ENCODE assay signal across 21 mouse cellular contexts in the genomic region with DNA sequence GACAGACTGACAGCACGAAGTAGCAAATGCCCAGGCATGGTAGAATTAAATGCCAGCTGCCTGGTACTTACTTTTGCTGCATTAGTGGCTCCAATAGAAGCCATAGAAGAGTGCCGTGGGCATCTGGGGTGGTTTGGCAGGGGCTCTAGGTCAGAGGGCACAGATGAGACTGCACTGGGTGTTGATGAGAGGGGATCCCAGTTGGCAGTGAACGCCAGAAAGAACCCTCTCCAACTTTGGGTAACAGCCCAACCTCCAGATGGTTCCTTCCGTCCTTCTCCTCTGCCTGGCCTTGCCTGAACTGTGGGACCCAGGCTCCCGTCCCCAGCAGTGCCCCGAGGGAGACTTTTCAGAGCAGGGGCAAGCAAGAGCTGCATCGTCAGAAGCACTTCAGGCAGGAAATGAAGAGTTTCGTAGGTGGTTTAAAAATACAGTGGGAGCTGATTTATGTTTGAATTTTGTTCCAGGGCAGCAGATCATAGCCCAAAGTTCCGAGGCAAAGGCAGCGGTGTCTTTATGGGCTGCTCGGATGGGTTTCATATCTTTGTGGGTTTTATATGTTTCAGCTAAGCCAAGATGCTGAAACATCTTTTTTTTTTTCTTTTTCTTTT. TPM values are rescaled to one million over a fixed set of nuclear protein-coding genes. Genes with fewer than 3 reads are reported as not detected.
A peak's percentile ranks its signal among the peaks of the same experiment; 100 is the strongest.
DNase-seq lines count a peak whose midpoint lies in the region; ATAC-seq and TF ChIP-seq lines count a peak whose summit lies in the region.
"Had no signal": no experiment of that assay in that cellular context is flagged by ENCODE, and none has a peak within 500 bp of the region (broad histone marks: within the 10 kb centered on the region; RNA-seq: fewer than 3 reads in every experiment).

No protein-coding gene starts in this region.

- no peaks in the 10 kb centered on the region for H3K36me3 ChIP-seq in hindbrain, postnatal 0 days (ENCODE audit: insufficient read depth, low read length)
- no peaks in the 10 kb centered on the region for H3K36me3 ChIP-seq in hindbrain, embryonic 14.5 days (replicated peaks; ENCODE audit: control insufficient read depth, insufficient read depth)
- no peaks in the 10 kb centered on the region for H3K36me3 ChIP-seq in spleen, adult 2 months (ENCODE audit: control insufficient read depth, insufficient read depth, low read length)
- H3K36me3 ChIP-seq: embryonic facial prominence, embryonic 10.5 days; heart, embryonic 12.5 days; hindbrain, embryonic 10.5 days; midbrain, embryonic 10.5 days; neural tube, embryonic 15.5 days had no signal

- no peak for ATAC-seq in hindbrain, postnatal 0 days
- no peak for ATAC-seq in hindbrain, embryonic 14.5 days (ENCODE audit: low FRiP score)
- ATAC-seq: activated CD4-positive, CD25-positive, alpha-beta regulatory T cell, adult 4 months; lung, postnatal 0 days had no signal

- no peaks in the 10 kb centered on the region for H3K27me3 ChIP-seq in hindbrain, postnatal 0 days (ENCODE audit: insufficient read depth, low read length)
- no peaks in the 10 kb centered on the region for H3K27me3 ChIP-seq in hindbrain, embryonic 14.5 days (ENCODE audit: control insufficient read depth, insufficient read depth, low read length)
- no peaks in the 10 kb centered on the region for H3K27me3 ChIP-seq in spleen, adult 2 months (ENCODE audit: control insufficient read depth, insufficient read depth, low read length)

- H3K9me3 ChIP-seq in hindbrain, postnatal 0 days (ENCODE audit: low read length): no peaks in the 10 kb centered on the region
- H3K9me3 ChIP-seq in hindbrain, embryonic 14.5 days (ENCODE audit: control insufficient read depth, low read length): no peaks in the 10 kb centered on the region
- H3K9me3 ChIP-seq: hindbrain, embryonic 10.5 days; midbrain, embryonic 10.5 days; neural tube, embryonic 15.5 days had no signal

- no peak overlapping the region for H3K4me3 ChIP-seq in hindbrain, postnatal 0 days (ENCODE audit: low read length)
- no peak overlapping the region for H3K4me3 ChIP-seq in hindbrain, embryonic 14.5 days (replicated peaks; ENCODE audit: low read length)
- H3K4me3 ChIP-seq in spleen, adult 2 months (ENCODE audit: extremely low read depth, insufficient read depth, insufficient read length): no peak overlapping the region
- H3K4me3 ChIP-seq: embryonic facial prominence, embryonic 10.5 days; heart, embryonic 12.5 days; hindbrain, embryonic 10.5 days; midbrain, embryonic 10.5 days; neural tube, embryonic 15.5 days had no signal

- no peak for TF ChIP-seq POLR2A in spleen, adult 2 months (IDR thresholded peaks at IDR 0.05; ENCODE audit: low read depth, low read length)

- H3K27ac ChIP-seq in hindbrain, postnatal 0 days: peak overlapping the region; percentile 60; the same call in 1 of the 2 replicates
- H3K27ac ChIP-seq in hindbrain, embryonic 14.5 days: no peak overlapping the region
- H3K27ac ChIP-seq in spleen, adult 2 months (ENCODE audit: insufficient read depth, low read length): peak overlapping the region; percentile 51; the same call in 1 of the 2 replicates
- H3K27ac ChIP-seq: embryonic facial prominence, embryonic 10.5 days; hindbrain, embryonic 10.5 days; kidney, postnatal 0 days; midbrain, embryonic 10.5 days; neural tube, embryonic 15.5 days had no signal

- no peak overlapping the region for H3K9ac ChIP-seq in hindbrain, postnatal 0 days (replicated peaks; ENCODE audit: low read length)
- no peak overlapping the region for H3K9ac ChIP-seq in hindbrain, embryonic 14.5 days
- H3K9ac ChIP-seq: heart, embryonic 12.5 days; neural tube, embryonic 15.5 days had no signal

- TF ChIP-seq CTCF in hindbrain, postnatal 0 days (IDR thresholded peaks at IDR 0.05; ENCODE audit: low read depth): no peak
- no peak for TF ChIP-seq CTCF in spleen, adult 2 months (IDR thresholded peaks at IDR 0.05; ENCODE audit: extremely low read depth, insufficient read depth, insufficient read length, insufficient replicate concordance)

- peak; percentile 66 to 67 for DNase-seq in cerebellum, postnatal 14 days
- no peak for DNase-seq in cerebellum, adult 18-20 months
- DNase-seq in hindbrain, postnatal 0 days (ENCODE audit: low spot score): peak; percentile 72
- DNase-seq in hindbrain, embryonic 14.5 days (ENCODE audit: low spot score): no peak
- DNase-seq in spleen, adult 2 months (ENCODE audit: low read depth in 1 of 2, low spot score in 2 of 2): no peak
- DNase-seq in spleen, adult 12 weeks (ENCODE audit: low spot score): no peak
- DNase-seq in adrenal gland, postnatal 10 days: no peak
- DNase-seq: adrenal gland, adult 8-10 months; gastrocnemius, postnatal 25 days; heart, adult 18-20 months; heart, postnatal 10 days; kidney, adult 2 months; thymus, postnatal 14 days had no signal

- peaks cover 7% of the 10 kb centered on the region for H3K4me1 ChIP-seq in hindbrain, postnatal 0 days (ENCODE audit: insufficient read depth, low read length)
- H3K4me1 ChIP-seq in hindbrain, embryonic 14.5 days (replicated peaks; ENCODE audit: control insufficient read depth, insufficient read depth, low read length): peaks cover 10% of the 10 kb centered on the region
- H3K4me1 ChIP-seq in spleen, adult 2 months (ENCODE audit: control insufficient read depth, insufficient read depth, insufficient read length): peaks cover 16% of the 10 kb centered on the region

- WGBS in hindbrain, postnatal 0 days: 56% methylated on average over 11 of the region's 11 CpGs
- 73% methylated on average over 11 of the region's 11 CpGs for WGBS in hindbrain, embryonic 14.5 days
- WGBS in spleen, adult 2 months: 33% methylated on average over 11 of the region's 11 CpGs

- H3K4me2 ChIP-seq in hindbrain, postnatal 0 days (ENCODE audit: low read depth, low read length): no peak overlapping the region
- H3K4me2 ChIP-seq in hindbrain, embryonic 14.5 days (replicated peaks): no peak overlapping the region
- H3K4me2 ChIP-seq: heart, embryonic 12.5 days; neural tube, embryonic 15.5 days had no signal

RNA-seq across cellular contexts. Expression of a gene that starts 4.0 kb away (rescaled TPM):
- total RNA-seq in hindbrain, postnatal 0 days (2014; rRNA removed): 9.7 and 14.4 TPM in 2 replicates
- 9.8 and 11.3 TPM in 2 replicates for polyA plus RNA-seq in hindbrain, postnatal 0 days (2015; fragmentation: Nextera tagmentation; extraction: Ambion mirVana)
- 13.5 and 13.6 TPM in 2 replicates for polyA plus RNA-seq in hindbrain, embryonic 14.5 days (2014; fragmentation: Nextera tagmentation; extraction: Ambion mirVana)
- 5.4 and 6.1 TPM in 2 replicates for polyA plus RNA-seq in spleen, adult 2 months (2012; rRNA removed)
- total RNA-seq in adrenal gland, postnatal 10 days (2021): 10 to 100 TPM; 12.7 to 17.2 TPM

Comparison
In these comparisons a context has a peak if more than half of its experiments do, and no peak if none do; other contexts are left out.
1. DNase-seq: peak in cerebellum, postnatal 14 days (2 of 2) and hindbrain, postnatal 0 days (single experiment); none in cerebellum, adult 18-20 months (0 of 2), hindbrain, embryonic 14.5 days (single experiment), spleen, adult 2 months (0 of 2), spleen, adult 12 weeks (single experiment) and adrenal gland, postnatal 10 days (single experiment).